Mouse (Mus musculus) cerebellum, adult 9-11 months (tissue): ENCODE measurements around the gene Srcin1.

ENCODE experiments used
- DNase-seq: peaks from one replicate; pipeline ENCODE4 v3.0.0; 2022

The Srcin1 gene

DNA sequence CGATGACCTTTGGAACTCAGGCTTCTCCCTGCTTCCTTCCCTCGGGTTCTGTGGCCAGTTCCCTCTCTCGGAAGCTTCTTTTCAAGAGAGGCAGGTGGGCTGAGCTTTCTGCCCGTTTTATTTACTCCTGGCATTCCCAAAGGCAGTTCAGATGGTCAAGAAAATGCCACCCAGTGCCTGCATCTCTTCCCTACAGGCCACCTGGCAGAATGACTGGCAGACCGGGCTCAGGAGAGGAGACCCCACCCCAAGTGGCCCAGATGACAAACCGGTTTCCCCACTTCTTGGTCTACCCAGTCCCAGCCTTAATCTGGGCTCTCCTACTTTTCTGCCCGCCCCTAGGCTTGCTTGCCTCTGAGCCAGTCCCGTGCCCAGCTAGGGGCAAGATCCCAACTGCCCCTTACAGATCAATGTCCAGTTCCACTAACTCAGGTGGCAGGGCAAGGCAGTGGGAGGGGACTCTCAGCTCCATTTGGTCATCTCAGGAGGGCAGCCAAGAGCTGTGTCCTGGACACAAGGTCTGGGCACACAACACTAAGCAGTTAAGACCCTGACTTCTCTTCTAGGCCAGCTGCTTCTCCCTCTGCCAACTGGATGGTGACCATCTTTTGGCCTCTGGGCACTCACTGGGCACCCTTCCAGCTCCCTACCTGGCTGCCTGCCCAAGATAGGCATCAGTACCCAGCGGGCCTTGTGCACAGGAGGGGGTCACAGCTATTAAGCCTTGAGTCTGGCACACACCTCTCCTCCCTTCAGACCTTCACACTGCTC is at the start of gene Srcin1:
TSS of gene Srcin1 (minus strand) at position 51 of the 771 bp plus-strand sequence.
- DNase-seq = peak; percentile 83

DNA sequence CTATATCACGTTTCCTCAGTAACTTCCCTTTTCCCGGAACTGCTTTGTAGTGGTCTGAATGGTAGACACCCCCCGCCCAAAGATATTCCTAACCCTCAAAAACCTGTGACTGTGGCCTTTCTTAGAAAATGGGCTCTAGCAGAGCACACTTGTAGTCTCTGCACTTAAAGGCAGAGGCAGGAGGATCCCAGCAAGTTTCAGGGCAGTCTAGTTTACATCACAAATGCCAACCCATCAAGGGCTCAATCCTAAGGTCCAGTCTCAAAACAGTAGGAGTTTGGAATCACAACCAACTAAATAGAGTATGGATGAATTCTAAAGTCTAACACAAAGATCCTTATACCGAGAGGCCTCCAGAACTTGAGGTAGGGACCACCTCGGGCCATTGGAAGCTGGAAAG is 49.6 kb upstream of the Srcin1 start:
- DNase-seq = no peak

DNA sequence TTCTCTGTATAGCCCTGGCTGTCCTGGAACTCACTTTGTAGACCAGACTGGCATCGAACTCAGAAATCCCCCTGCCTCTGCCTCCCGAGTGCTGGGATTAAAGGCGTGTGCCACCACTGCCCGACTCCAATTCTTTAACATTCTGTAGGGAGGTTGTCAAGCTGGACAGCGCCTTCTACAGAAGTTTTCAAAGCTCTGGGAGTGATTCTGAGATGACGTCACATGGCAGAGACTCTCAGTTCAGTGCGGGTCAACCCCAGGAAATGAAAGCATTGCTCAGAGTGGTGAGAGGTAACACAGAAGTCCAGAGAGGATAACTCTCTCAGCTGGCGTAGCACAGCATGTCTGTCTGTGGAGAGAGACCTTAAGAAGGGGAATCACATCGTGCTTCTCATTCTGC is 47.2 kb upstream of the Srcin1 start:
- DNase-seq = no peak

DNA sequence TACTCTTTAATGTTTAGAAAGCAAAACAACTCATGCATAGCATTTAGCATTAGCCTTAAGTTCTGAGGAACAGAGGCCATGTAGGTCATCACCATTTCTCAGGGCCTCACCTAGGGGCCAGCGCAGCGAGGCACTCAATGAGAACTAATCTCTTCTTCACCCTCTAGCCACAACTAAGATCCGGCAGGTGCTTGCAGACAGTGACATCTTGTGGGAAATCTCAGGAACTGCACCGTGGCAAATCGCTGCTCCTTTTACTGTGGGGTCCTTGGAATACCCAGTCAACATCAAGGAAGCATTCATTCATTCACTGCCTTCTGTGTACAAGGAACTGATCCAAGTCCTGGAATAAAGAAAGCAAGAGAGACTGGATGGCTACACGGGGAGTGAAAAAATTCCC is 46.5 kb upstream of the Srcin1 start:
- DNase-seq = peak; percentile 76

GRCm38 (mm10) chr11:97619391-97619795 is 43.4 kb upstream of the Srcin1 start:
- DNase-seq = peak; percentile 82

- no peak for DNase-seq
Measured at GRCm38 (mm10) chr11:97618368-97618767, 42.4 kb upstream of the Srcin1 start.

DNA sequence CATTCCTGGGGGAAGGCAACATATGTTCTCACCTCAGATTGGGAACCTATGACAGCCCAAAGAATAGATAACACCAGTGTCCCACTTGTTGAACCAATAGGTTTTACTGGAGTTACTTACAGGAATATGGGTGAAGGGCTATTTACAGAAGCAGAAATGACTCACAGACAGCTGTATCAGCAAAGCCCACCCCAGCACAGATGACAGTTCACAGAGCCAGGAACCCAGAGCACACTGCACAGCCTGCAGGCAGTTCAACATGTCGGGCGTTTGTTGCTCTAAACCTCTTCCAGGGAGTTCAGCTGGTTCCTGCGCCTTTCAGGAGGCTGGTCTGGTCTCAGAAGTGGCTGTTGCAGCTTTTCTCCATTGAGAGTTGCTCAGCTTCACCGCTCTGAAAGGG is 39.3 kb upstream of the Srcin1 start:
- no peak for DNase-seq

GRCm38 (mm10) chr11:97611076-97611475 is 35.1 kb upstream of the Srcin1 start:
- no peak for DNase-seq

- no peak for DNase-seq
Measured at GRCm38 (mm10) chr11:97609743-97610142, 33.8 kb upstream of the Srcin1 start.

DNA sequence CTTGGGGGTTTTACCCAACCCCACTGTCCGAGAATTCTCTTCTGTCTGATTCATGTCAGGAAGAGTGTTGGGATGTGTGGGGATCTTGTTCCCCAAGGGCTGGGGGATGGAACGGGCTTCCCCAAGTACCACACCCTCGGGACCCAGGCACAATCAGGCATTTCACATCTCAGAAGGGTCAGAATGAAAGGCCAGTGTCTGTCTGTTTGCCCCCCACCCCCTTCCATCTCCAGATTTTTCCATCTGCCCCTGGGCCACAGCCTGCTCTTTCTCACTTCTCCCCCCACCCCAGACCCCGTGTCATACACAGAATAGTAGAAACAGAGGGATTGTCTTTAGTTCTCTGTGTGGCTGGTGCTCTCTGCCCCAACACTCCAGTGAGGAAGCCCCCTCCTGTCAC is 32.9 kb upstream of the Srcin1 start:
- DNase-seq = no peak

DNA sequence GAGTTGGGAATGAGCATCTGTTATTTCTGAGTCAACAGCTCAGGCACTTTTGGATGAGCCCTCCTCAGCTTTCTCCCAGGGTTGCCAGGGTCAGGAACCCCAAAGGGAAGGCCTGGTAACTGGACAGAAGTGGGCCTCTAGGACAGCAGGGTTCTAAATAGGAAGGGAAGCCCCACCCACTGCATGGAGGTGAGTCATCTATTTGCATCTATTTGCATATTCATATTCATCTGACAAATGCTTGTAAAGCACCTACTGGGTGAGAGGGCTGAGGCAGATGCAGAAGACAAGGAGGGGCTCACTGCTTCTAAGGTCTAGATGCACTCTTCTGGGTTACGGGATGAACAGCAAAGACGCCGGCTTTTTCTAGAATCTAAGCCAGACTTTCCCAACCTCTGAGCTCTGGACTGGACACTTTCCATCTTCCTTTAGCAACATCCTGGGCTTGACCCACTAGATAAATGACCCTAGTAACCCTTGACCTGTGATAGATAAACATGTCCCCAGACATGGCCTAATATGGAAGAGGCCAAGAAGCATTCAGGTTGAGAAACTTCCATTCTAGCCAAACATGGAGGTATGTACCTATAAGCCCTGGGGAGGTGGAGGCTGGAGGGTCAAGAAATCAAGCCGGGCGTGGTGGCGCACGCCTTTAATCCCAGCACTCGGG is 31.2 kb upstream of the Srcin1 start:
- DNase-seq = no peak

GRCm38 (mm10) chr11:97603891-97604290 is 27.9 kb upstream of the Srcin1 start:
- DNase-seq = no peak

- no peak for DNase-seq
Measured at GRCm38 (mm10) chr11:97602223-97602622, 26.2 kb upstream of the Srcin1 start.

GRCm38 (mm10) chr11:97599104-97599503 is 23.1 kb upstream of the Srcin1 start:
- no peak for DNase-seq

GRCm38 (mm10) chr11:97597945-97598691 is 22.1 kb upstream of the Srcin1 start:
- DNase-seq = no peak

DNA sequence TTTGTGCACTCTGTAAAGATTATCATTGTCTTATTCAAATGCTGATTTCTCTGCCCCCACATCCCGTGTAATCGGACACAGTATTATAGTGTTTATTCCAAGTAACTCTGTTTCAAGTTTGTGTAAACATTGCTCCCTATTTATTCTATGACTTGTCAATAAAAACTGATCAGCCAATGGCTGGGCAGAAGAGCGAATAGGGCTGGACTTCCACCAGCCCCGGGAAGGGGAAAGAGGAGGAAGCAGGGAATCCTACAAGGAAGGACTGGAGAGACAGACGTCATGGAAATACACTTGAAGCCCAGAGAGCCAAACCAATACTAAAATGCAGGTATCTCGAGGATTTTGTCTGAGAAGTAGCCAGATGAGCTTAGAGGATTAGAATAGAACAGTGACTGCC is 18.1 kb upstream of the Srcin1 start:
- no peak for DNase-seq

GRCm38 (mm10) chr11:97591910-97592309 is 15.9 kb upstream of the Srcin1 start:
- no peak for DNase-seq

- DNase-seq = peak; percentile 53
Measured at GRCm38 (mm10) chr11:97590227-97590960, 14.4 kb upstream of the Srcin1 start.

GRCm38 (mm10) chr11:97589216-97589615 is 13.2 kb upstream of the Srcin1 start:
- no peak for DNase-seq

DNA sequence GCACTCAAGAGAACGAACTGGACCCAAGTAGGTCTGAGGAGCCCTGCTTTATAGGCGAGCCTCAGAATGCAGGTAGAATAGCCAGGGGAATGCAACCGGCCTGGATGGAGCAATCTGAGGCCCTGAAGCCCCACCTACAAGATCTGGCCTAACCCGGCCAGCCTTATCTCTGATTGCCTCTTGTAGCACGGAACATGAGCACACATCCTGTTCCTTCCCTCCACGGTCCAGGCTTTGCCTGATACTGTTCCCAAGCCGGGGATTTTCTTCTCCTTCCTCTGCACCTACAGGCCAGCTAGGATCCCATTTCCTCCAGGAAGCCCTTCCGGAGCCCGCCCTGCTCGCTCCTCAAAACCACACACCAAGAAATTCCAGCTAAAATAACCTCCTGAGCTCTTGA is 9.9 kb upstream of the Srcin1 start:
- no peak for DNase-seq

DNA sequence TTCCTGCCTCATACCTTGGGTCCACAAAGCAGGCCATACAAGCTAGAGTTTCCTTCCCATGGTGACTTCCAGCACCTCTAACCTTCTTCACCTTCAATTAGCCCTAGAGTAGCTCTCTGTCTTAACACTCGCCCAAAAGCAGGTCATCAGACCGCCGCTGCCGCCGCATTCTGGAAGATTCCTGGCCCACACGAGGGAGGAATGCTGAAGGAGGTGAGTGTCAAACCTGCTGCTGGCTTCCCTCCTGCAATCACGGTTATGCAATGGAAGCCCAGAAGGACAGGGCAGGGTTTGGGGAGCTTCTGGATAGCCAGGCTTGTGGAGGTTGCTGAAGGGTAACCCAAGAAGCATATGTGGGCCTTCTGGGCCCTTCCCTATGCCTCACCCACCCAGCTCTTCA is 8.5 kb upstream of the Srcin1 start:
- no peak for DNase-seq

GRCm38 (mm10) chr11:97579088-97579857 is 3.3 kb upstream of the Srcin1 start:
- no peak for DNase-seq
